Mouse (Mus musculus) CD8-positive naive resting alpha-beta T cell, adult 2 months (primary cell): Measurements from ENCODE around the gene Igsf9b.

Source experiments
- DNase-seq, 2 experiments: peaks; one replicate each; pipeline ENCODE4 v3.0.0; 2022; ENCODE audit warnings: low read depth in 2 of 2, low spot score in 2 of 2

Igsf9b gene

GRCm38 (mm10) chr9:27298411-27299285, at the start of gene Igsf9b:
Gene Igsf9b, plus strand, starts transcription at chr9:27299204.
- no peak for DNase-seq

GRCm38 (mm10) chr9:27252034-27252714, 46.8 kb upstream of the Igsf9b start:
- DNase-seq, result no peak

- no peak for DNase-seq
These were observed 42.5 kb upstream of the Igsf9b start for GRCm38 (mm10) chr9:27256454-27256853.

- DNase-seq, result no peak
These were observed 38.5 kb upstream of the Igsf9b start for GRCm38 (mm10) chr9:27260378-27260947.

GRCm38 (mm10) chr9:27261905-27262304, 37.1 kb upstream of the Igsf9b start:
- no peak for DNase-seq

GRCm38 (mm10) chr9:27265009-27265408, 34.0 kb upstream of the Igsf9b start:
- DNase-seq, result no peak

- no peak for DNase-seq
These were observed 31.1 kb upstream of the Igsf9b start for GRCm38 (mm10) chr9:27267878-27268277.

GRCm38 (mm10) chr9:27268493-27268892, 30.5 kb upstream of the Igsf9b start:
- no peak for DNase-seq

GRCm38 (mm10) chr9:27269322-27269721, 29.7 kb upstream of the Igsf9b start:
- DNase-seq, result no peak

- no peak for DNase-seq
These were observed 29.1 kb upstream of the Igsf9b start for GRCm38 (mm10) chr9:27269904-27270303.

- DNase-seq, result no peak
These were observed 27.1 kb upstream of the Igsf9b start for GRCm38 (mm10) chr9:27271899-27272298.

GRCm38 (mm10) chr9:27272858-27273257, 26.1 kb upstream of the Igsf9b start:
- DNase-seq, result no peak

GRCm38 (mm10) chr9:27276282-27276839, 22.6 kb upstream of the Igsf9b start:
- no peak for DNase-seq

- no peak for DNase-seq
These were observed 21.5 kb upstream of the Igsf9b start for GRCm38 (mm10) chr9:27277401-27278087.

GRCm38 (mm10) chr9:27279041-27279440, 20.0 kb upstream of the Igsf9b start:
- no peak for DNase-seq

GRCm38 (mm10) chr9:27280976-27281375, 18.0 kb upstream of the Igsf9b start:
- no peak for DNase-seq

GRCm38 (mm10) chr9:27285719-27286249, 13.2 kb upstream of the Igsf9b start:
- DNase-seq, result no peak

GRCm38 (mm10) chr9:27286296-27286695, 12.7 kb upstream of the Igsf9b start:
- no peak for DNase-seq

- no peak for DNase-seq
These were observed 12.1 kb upstream of the Igsf9b start for GRCm38 (mm10) chr9:27286859-27287258.

GRCm38 (mm10) chr9:27287419-27287818, 11.6 kb upstream of the Igsf9b start:
- no peak for DNase-seq

GRCm38 (mm10) chr9:27288442-27288841, 10.6 kb upstream of the Igsf9b start:
- DNase-seq, result no peak
